Mouse (Mus musculus) gastrocnemius, adult 2 months (tissue): ENCODE data around the gene Tk1. TPM values are rescaled to one million over a fixed set of nuclear protein-coding genes. Genes with fewer than 3 reads are reported as not detected.

ENCODE experiments used
- DNase-seq: peaks from one replicate; pipeline ENCODE4 v3.0.0; 2022
- H3K27ac ChIP-seq: fragments of 200-600 bp; 2 replicates; pipeline ENCODE4 v1.8.1; 2022; ENCODE audit warnings: mild to moderate bottlenecking
- H3K4me3 ChIP-seq: fragments of 200-600 bp; 2 replicates; pipeline ENCODE4 v1.8.1; 2022; ENCODE audit warnings: mild to moderate bottlenecking, moderate library complexity
- CTCF ChIP-seq: fragments of 200-600 bp; IDR thresholded peaks from 2 replicates; pipeline ENCODE4 v1.8.1; 2022; ENCODE audit warnings: antibody characterized with exemption, mild to moderate bottlenecking, moderate library complexity
- intact Hi-C: fragments of 180-260 bp; cut with DNase I; formaldehyde crosslinking; loops from one replicate; pipeline ENCODE4 v1.15.1; 2025
- total RNA-seq, 2 experiments: library from RNA; stranded (reverse); gene quantifications; 2 replicates each; pipeline ENCODE4 v1.2.3; 2021

Gene Tk1
- total RNA-seq, 2 experiments from 2014 or later: 2.5 to 2.8 TPM

DNA sequence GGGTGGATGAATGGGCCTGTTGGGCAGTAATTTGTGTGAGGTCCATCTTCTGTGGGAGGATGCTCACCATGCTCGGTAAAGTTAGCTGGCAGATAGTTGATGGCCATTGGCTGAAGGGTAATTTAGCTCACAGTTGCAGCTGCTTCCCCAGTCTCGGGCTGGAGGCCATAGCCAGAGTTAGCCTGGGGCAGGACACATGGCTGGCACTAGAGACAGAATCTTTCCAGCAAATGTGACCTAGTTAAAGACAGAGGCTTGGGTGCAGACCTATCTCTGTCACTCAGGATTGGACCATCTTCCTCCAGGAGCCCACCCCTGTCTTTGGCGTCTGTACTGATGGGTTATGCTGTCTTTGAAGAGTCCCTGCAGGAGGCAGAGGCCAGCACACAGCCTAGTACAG, 32.5 kb upstream of the Tk1 start:
- Histone ChIP-seq H3K4me3 (no peak overlapping the region), H3K27ac (no peak overlapping the region)
- TF ChIP-seq CTCF: no peak
- DNase-seq: peak; percentile 53
- intact Hi-C loops: no loop called here

DNA sequence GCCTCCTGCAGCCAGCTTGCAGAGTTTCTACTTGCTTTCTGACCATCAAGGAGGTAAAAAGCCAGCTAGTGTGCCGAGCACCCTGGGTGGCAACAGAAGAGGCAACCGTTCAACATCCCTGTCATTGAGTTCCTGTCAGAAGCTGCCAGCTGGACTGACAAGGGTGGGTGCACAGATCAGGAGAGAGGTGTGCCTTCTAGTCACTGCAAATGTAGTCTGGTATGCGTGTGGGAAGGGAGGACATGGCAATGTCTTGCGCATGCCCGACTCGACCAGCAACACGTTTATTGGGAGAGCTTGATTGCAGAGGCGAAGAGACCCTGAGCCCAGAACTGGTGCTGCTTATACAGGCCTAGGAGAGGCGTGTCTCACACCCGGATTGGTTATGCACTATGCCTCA, 31.6 kb upstream of the Tk1 start:
- intact Hi-C loops: no loop called here
- TF ChIP-seq CTCF: no peak
- Histone ChIP-seq H3K27ac (no peak overlapping the region), H3K4me3 (no peak overlapping the region)
- DNase-seq: no peak

DNA sequence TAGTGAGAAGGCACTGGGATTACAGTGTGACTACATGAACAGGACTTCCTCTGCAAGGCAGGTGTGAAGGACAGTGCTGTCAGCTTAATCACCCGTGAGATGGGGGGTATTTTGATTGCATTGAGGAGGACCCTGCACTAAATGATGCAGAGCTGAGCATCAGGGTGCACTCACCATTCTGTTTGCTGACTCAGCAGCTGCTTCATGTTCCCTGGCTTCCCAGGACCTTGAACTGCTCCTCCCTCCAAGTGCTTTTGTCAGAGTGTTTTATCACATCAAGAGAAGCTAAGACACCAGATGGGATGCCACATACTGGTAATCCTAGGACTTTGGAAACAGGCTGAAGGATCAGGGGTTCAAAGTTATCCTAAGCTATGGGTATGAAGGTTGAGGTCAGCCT, 30.1 kb upstream of the Tk1 start:
- no peak for DNase-seq
- intact Hi-C loops: no loop called here

DNA sequence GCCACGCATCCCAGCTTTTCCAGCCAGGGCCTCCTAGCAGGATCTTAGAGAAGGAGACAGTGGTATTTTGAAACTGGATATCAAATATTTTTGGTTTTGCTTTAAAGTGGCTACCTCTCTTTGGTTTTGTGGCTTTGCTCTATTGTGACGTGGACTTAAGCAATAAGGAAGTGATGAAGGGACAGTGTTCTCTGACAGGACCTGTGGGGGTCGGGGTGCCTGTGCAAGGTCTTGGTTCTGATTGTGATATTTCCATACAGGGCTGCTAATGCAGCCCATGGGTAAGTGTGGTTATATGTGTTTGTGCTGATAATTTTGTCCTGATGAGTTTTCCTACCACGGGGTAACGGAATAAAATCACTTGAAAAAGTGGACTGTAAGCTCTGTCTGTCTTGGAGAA, 29.5 kb upstream of the Tk1 start:
- DNase-seq: no peak
- TF ChIP-seq CTCF: no peak
- intact Hi-C loops: no loop called here
- no peak overlapping the region for H3K27ac ChIP-seq
- H3K4me3 ChIP-seq: no peak overlapping the region

More for the DNA sequence above, 30.1 kb upstream of the Tk1 start:
- H3K27ac ChIP-seq: no peak overlapping the region
- no peak for TF ChIP-seq CTCF
- no peak overlapping the region for H3K4me3 ChIP-seq

DNA sequence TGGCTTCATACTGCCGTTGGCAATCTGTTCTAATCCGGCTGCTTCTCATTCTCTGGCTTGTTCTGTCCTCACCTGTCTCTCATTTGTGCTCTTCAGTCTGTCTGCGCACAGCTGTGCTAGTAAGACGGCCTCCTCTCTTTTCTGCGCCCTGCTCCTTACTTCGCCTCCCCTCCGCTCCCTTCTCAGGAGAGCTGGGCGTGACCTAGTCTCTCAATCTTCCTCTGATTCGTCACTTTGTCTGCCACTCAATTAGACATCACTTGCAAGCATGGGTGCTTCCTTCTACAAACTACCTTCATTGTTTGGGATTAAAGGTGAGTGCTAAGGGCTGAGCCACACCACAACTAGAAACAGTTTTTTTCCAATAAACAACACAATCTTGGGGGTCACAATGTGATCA, 28.3 kb upstream of the Tk1 start:
- no peak for TF ChIP-seq CTCF
- no peak for DNase-seq
- Histone ChIP-seq H3K4me3 (no peak overlapping the region), H3K27ac (no peak overlapping the region)
- intact Hi-C loops: no loop called here

DNA sequence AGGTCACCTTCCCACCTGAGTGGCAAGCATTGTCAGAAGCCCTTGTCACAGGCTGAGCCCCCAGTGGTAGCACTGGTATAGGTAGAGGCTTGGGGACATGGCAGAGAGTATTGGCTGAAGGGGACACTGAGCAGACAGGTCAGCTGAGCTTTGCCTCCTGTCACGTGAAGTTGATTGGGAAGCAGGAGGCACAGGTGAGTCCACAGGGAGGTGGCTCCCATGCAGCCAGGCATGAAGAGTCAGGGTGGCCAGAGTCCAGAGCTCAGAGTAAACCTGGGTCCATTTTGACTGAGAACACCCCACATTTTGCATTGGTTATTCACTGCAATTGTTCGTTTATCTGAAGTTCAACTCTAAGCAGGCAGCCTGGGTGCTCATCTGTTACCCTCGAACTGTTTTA, 27.0 kb upstream of the Tk1 start:
- intact Hi-C loops: no loop called here
- Histone ChIP-seq H3K27ac (no peak overlapping the region), H3K4me3 (no peak overlapping the region)
- no peak for TF ChIP-seq CTCF
- no peak for DNase-seq

DNA sequence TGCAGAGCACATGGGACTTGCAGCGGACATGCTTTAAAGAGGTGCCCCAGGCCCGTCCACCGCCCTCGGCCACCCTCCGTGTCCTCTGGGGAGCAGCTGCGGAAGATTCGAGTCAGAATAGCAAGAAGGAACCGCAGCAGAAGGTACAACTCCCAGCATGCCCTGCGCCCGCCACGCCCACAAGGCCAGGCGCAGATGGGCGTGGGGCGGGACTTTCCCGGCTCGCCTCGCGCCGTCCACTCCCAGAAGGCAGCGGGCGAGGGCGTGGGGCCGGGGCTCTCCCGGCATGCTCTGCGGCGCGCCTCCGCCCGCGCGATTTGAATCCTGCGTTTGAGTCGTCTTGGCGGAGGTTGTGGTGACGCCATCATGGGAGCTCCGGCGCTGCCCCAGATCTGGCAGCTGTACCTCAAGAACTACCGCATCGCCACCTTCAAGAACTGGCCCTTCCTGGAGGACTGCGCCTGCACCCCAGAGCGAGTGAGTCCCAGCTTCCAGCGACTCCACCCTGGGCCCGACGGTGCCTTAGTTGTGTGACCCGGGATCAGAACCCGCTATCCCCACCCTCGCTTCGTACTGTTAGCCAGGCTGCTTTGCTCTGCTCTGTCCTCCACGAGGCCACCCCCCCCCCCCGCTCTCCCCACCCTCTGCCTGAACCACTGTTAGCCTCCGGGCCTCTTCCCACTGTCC, 23.2 kb upstream of the Tk1 start, which contains the start of gene Birc5:
Gene Birc5, plus strand, starts transcription at position 267 of the 687 bp plus-strand sequence.
- peak; percentile 97 for DNase-seq
- intact Hi-C loops: no loop called here
- Histone ChIP-seq H3K4me3 (peak within 1 kb of the TSS; percentile 82), H3K27ac (peak within 1 kb of the TSS; percentile 94)
- no peak for TF ChIP-seq CTCF

DNA sequence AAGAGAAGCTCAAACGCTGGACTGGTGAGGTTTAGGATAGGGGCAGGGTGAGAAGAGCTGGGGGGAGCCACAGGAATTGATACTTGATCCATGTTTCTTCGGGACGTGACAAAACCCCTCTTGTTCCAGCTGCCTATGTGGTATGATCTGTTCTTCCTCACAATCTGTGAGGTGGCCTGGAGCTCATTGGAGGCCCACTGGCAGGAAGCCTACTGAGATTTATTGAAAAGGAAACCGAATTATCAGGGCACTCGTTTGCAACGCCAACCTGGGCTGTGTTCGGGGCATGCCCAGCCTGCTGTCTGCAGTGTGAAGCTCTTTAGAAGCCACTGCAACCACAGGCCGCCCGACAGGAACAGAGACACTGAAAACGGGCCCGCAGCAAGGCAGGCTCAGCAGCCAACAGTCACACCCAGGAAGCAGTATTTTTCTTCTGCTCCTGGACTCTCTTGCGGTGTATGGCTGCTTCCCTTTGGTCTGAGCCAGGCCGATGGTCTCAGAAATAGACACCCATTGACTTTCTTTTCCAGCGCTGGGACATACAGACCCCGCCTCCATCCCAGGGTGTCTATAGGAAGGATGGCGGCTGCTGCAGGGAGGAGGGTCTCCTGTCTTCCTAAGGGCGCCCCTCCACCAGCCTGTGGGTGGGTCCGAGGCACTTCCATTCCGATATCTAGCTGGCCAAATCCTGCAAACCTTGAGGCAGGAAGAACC, 22.5 kb upstream of the Tk1 start:
- no peak for TF ChIP-seq CTCF
- DNase-seq: no peak
- H3K27ac ChIP-seq: peak overlapping the region; percentile 94

DNA sequence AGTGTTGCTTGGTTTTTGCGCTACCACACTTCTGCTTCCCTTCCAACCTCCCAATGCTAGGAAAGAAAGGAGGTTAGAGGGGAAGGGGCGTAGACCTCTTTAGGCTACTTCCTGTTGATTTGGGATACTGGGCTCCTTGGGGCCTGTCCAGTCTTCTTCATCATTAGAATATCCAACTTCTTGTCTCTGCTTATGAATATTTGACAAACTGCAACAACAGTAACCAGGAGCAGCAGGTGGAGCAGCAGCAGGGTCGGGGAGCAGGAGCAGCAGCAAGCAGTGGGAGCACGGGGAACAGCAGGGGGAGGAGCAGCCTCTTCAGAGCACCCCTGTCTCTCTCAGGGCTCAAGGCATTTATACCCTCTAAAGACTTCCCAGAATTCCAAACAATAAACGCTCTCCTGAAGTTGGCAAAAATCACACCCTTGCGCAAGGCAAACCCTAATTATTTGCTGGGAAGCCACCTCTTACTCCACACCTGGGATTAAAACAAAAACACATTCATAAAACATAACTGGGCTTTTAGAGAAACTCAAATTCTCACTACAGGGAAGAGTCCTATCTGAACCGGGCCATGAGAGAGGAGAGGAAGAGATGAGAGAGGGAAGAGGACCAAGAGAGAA, 21.8 kb upstream of the Tk1 start:
- H3K27ac ChIP-seq: peak overlapping the region; percentile 94
- intact Hi-C loops: no loop called here
- H3K4me3 ChIP-seq: peak overlapping the region; percentile 82
- DNase-seq: no peak
- TF ChIP-seq CTCF: no peak

More for the DNA sequence above, 22.5 kb upstream of the Tk1 start:
- H3K4me3 ChIP-seq: peak overlapping the region; percentile 82
- intact Hi-C loops: no loop called here

DNA sequence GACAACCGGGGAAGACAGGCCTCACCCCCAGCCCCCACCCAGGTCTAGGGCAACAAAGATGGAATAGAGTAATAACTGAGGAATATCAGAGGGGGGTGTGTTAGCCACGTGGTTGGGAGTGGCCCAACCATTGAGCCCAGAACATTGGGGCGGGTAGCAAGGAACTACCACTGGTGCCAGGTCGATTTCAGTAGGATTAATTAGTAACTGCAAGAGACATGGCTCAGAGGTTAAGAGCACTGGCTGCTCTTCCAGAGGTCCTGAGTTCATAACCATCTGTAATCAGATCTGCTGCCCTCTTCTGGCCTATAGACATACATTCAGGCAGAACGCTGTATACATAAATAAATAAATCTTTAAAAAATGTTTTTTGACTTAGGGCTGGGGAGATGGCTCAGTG, 20.7 kb upstream of the Tk1 start:
- Histone ChIP-seq H3K27ac (no peak overlapping the region), H3K4me3 (no peak overlapping the region)
- intact Hi-C loops: no loop called here
- DNase-seq: no peak
- peak; percentile 47 for TF ChIP-seq CTCF

DNA sequence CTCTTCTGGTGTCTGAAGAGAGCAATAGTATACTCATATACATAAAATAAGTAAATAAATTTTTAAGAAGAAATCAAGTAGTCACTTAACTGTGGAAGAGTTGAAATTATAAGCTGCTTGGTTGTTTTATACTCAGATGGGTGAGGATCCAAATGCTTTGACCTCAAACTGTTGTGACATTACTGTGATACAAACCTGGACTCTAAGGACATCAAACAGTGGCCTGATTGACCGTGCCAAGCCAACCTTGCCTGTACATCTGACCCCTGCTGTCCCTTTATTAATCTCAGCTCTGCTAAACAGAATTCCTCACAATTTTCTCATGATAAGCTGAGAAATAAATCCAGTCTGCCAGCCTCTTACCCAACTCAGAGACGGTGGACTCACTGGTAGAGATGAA, 19.8 kb upstream of the Tk1 start:
- TF ChIP-seq CTCF: no peak
- intact Hi-C loops: no loop called here
- Histone ChIP-seq H3K4me3 (no peak overlapping the region), H3K27ac (no peak overlapping the region)
- no peak for DNase-seq

DNA sequence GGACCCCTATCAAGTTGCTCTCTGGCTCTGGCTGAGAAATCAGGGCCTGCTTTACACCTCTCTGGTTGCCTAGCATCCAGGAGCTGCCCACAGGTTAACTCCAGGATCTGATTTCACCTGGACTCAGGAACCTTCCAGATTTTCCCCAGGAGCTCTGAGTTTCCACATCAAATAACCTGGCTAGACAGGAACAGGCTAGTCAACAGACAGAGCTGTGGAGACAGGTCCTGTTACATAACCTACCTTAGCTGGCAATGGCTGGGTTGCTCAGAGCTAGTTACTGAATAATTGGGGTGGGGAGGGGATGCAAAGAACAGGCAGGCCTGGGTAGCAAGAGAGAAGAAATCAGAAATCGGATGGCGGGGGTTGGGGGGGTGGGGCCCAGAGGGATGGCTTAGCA, 19.1 kb upstream of the Tk1 start:
- DNase-seq: no peak
- no peak overlapping the region for H3K4me3 ChIP-seq
- no peak overlapping the region for H3K27ac ChIP-seq
- no peak for TF ChIP-seq CTCF
- intact Hi-C loops: no loop called here

DNA sequence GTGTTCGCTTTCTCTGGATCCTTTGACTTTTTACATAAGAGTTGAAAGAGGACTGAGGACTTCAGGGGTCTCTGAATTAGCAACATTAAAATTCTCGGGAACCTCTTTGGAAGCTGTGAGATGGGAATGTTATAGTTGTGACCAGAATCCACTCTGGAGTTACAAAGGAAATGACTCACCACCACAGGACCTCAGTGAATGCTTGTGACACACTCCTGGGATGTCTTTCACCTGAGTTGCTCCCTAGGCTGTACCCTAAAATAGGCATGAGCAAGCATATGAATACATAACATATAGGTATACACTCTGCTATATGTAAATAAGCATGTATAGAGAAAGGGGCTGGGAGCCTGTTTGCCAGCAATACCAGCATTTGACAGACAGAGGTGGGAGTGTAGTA, 17.5 kb upstream of the Tk1 start:
- no peak overlapping the region for H3K4me3 ChIP-seq
- intact Hi-C loops: no loop called here
- DNase-seq: no peak
- no peak for TF ChIP-seq CTCF
- no peak overlapping the region for H3K27ac ChIP-seq

DNA sequence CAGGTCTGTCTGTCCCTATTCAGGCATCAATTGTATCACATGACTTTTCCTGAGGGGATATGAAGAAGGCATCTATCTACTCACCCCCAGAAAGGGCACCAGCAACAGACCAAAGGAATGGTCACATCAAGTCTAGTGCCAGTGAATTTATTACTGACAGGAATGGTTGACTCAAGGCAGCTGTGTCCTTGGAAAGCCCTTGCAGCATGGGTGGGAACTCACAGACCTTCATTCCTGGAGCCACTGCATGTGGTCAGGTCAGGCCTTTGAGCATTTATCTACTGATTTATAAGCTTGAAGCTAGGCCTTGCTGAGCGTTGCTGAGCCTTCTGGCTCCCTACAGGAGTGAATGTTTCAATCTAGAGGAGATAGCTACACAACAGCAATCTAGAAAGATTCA, 15.0 kb upstream of the Tk1 start:
- intact Hi-C loops: no loop called here
- no peak overlapping the region for H3K27ac ChIP-seq
- TF ChIP-seq CTCF: no peak
- H3K4me3 ChIP-seq: no peak overlapping the region
- DNase-seq: no peak
